ENCODE assay signal across 8 mouse cellular contexts in genomic region chr8:78648918-78649317, GRCm38 (mm10).
DNase-seq lines count a peak whose midpoint lies in the region; ATAC-seq lines count a peak whose summit lies in the region.

No protein-coding gene starts in this region.

- intact Hi-C loops in heart, postnatal 36 days (cut with DNase I), result loop anchor here (1.0 to 10.0 kb wide), 6 partner anchors 62 to 586 kb away; partner anchors contain the start of genes Pou4f2, Rbmxl1 and Slc10a7
- intact Hi-C loops in left cerebral cortex, postnatal 25 days (cut with DNase I), result loop anchor here (1.0 to 5.0 kb wide), 4 partner anchors 142 to 586 kb away; partner anchors contain the start of genes Rbmxl1 and Slc10a7

- no peak overlapping the region for H3K9ac ChIP-seq in hindbrain, embryonic 13.5 days

- no peak overlapping the region for H3K4me3 ChIP-seq in hindbrain, embryonic 10.5 days
- H3K4me3 ChIP-seq in hindbrain, embryonic 13.5 days, result no peak overlapping the region

- no peaks in the 10 kb centered on the region for H3K27me3 ChIP-seq in hindbrain, embryonic 10.5 days (ENCODE audit: insufficient read depth, poor library complexity, severe bottlenecking)
- H3K27me3 ChIP-seq in hindbrain, embryonic 13.5 days, result no peaks in the 10 kb centered on the region

- WGBS in hindbrain, embryonic 10.5 days, result 63% methylated on average over 7 of the region's 7 CpGs
- 52% methylated on average over 7 of the region's 7 CpGs for WGBS in hindbrain, embryonic 13.5 days

- H3K4me2 ChIP-seq in hindbrain, embryonic 13.5 days, result no peak overlapping the region

- H3K4me1 ChIP-seq in hindbrain, embryonic 10.5 days (replicated peaks), result peaks cover 5% of the 10 kb centered on the region; the same call in 1 of the 2 replicates
- H3K4me1 ChIP-seq in hindbrain, embryonic 13.5 days (replicated peaks), result 0 out of 2 replicates have a peak, but pooled peaks cover 2% of the 10 kb centered on the region

- H3K36me3 ChIP-seq in hindbrain, embryonic 10.5 days, result no peaks in the 10 kb centered on the region
- H3K36me3 ChIP-seq in hindbrain, embryonic 13.5 days, result 0 out of 2 replicates have a peak, but pooled peaks cover 4% of the 10 kb centered on the region

- H3K27ac ChIP-seq in hindbrain, embryonic 10.5 days, result no peak overlapping the region
- no peak overlapping the region for H3K27ac ChIP-seq in hindbrain, embryonic 13.5 days

- peaks cover 5% of the 10 kb centered on the region; the same call in 1 of the 2 replicates for H3K9me3 ChIP-seq in hindbrain, embryonic 10.5 days
- peaks cover 5% of the 10 kb centered on the region; the same call in 1 of the 2 replicates for H3K9me3 ChIP-seq in hindbrain, embryonic 13.5 days

- ATAC-seq in hindbrain, embryonic 13.5 days (ENCODE audit: low FRiP score), result no peak

- peak; percentile 22 for DNase-seq in hindbrain, embryonic 10.5 days (ENCODE audit: low spot score)
- peak; percentile 93 for DNase-seq in Muller cell, postnatal 12 days (ENCODE audit: inconsistent ontology term)
- peak; percentile 45 to 79 for DNase-seq in cerebellum, postnatal 25 days
- peak; percentile 70 to 75 for DNase-seq in heart, postnatal 36 days
- DNase-seq in left cerebral cortex, postnatal 25 days (ENCODE audit: low spot score in 2 of 2), result peak; percentile 69 to 82
- DNase-seq in retina, embryonic 14.5 days (ENCODE audit: low spot score), result peak; percentile 77
- DNase-seq in urinary bladder, postnatal 25 days (ENCODE audit: low spot score), result peak; percentile 80

Comparison
In these comparisons a context has a peak if more than half of its experiments do, and no peak if none do; other contexts are left out.
1. DNase-seq: peak in every context shown above with its lines; median percentile 93 in Muller cell, postnatal 12 days; 80 in urinary bladder, postnatal 25 days; 77 in retina, embryonic 14.5 days; 76 in left cerebral cortex, postnatal 25 days; 72 in heart, postnatal 36 days; 62 in cerebellum, postnatal 25 days; 22 in hindbrain, embryonic 10.5 days.